Mouse (Mus musculus) right cerebral cortex, postnatal 14 days (tissue): ENCODE data around the gene Jph4.

Source experiments
- DNase-seq: peaks from one replicate; pipeline ENCODE4 v3.0.0; 2022

Gene Jph4

GRCm38 (mm10) chr14:55093927-55094326, 22.8 kb downstream of the Jph4 start:
- no peak for DNase-seq

DNA sequence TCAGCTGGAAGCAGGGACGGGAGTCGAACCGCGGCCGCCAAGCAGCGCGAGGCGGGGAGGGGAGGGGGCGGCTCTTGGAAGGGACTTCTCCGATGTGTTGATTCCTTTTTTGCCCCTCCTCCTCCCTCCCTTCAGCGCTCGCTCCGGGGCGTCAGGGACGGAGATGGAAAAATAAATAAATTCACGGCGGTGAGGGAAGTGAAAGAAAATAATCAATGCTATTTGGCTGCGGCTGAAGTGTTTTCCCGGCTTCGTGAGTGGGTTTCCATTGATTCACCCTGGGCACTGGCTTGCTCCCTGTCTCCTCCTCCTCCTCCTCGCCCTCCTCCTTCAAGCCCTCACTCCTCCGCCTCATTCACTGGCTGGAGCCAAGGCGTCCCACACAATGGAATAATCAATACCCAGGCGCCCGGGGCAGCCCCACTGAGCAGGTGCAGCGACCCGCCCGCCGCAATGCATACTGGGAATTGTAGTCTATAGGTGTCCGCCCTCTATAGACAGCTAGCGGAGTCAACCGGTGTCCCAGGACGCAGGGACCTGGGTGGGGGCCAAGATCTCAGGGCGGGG, 24.6 kb downstream of the Jph4 start, which contains the start of gene Zfhx2:
Gene Zfhx2 (minus strand): TSS at position 314 of the 567 bp plus-strand sequence.
- peak; percentile 93 for DNase-seq

DNA sequence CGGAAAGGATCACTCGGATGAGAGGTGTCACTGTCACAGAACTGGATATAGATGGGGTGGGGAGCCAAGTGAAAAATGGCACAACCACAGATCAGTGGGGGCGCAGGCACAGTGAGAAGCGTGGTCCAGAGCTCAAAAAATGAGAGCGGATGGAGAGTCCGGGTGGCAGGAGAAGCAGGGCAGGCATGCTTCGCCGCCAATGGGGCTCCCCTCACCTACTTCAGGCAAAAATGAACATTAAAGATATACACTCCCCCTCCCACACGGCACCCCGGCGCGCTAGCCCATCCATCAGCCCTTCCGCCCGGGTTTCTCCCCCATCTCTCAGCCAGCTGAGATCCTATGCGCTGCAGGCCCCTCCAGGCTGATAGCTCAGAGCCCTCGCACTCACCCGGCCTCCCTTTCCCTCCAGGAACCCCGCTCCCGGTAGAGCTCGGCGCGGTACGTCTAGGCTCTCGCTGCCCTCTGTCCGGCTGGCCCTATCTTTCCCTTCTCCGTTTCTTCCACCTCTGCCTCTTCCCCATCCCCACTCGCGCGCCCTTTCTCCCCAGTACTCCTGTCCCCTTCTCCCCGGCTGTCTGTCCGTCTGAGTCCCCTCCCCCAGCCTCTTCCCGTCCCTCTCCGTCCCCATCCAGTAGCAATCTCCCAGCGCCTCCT, 25.4 kb downstream of the Jph4 start:
- no peak for DNase-seq

- no peak for DNase-seq
These were observed 27.4 kb downstream of the Jph4 start for GRCm38 (mm10) chr14:55089199-55089947.

GRCm38 (mm10) chr14:55086009-55086514, 30.7 kb downstream of the Jph4 start:
- DNase-seq, result no peak

DNA sequence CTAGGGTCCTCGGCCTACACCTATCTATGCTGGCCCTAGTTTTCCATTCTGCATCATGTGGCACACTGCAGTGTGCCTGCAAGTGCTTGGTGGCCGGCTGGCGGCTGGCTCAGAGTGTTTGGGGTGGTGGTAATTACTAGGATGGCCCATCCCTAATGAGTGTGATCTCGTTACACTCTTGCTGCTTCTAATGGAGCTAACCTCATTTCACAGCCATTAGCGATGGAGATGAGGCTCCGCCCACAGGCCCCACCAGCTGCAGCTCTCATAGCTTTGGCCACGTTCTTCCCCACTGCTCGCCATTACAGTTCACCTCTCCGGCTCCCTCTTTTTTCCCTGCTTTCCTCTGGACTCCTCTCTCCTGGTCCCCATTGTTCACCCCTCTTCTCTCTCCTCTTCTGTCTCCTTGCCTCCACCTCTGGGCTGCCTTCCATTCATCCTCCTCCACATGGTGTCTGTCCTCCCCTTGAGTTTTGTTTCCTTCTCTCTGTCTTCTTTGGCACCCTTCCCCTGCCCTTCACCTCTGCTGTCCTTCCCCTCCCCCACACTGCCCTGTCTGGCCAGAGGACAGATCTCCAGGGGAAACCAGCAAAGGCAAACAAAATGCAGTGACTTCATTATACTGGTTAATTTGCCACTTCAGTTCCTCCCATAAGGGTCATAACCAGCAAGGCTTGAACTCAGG, 31.3 kb downstream of the Jph4 start:
- peak; percentile 19 for DNase-seq

DNA sequence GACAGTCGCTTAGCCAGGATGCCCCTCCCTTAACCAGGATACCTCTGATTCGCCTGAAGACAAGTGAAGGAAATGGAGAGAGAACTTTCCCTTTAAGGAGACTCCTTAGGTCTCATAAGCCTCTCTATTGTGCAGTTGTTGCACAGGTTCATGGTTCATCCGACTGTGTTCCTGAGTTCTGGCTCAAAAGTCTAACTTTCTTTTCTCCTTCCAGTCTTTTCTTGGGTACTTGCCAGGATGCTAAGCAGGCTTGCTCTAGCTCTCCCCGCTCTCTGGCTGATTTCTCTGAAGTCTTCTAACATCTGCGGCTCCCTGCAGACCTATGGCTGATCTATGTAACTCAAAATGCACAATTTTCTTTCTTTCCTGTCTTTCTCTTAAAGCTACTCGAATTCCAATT, 33.3 kb downstream of the Jph4 start:
- no peak for DNase-seq

- no peak for DNase-seq
These were observed 35.6 kb downstream of the Jph4 start for GRCm38 (mm10) chr14:55081105-55081504.

GRCm38 (mm10) chr14:55079214-55079970, 37.3 kb downstream of the Jph4 start:
- DNase-seq, result peak; percentile 80

GRCm38 (mm10) chr14:55078366-55078989, 38.3 kb downstream of the Jph4 start:
- DNase-seq, result no peak

GRCm38 (mm10) chr14:55077481-55078365, 39.0 kb downstream of the Jph4 start:
- no peak for DNase-seq

GRCm38 (mm10) chr14:55076956-55077355, 39.8 kb downstream of the Jph4 start:
- no peak for DNase-seq

- DNase-seq, result peak; percentile 77
These were observed 40.5 kb downstream of the Jph4 start for GRCm38 (mm10) chr14:55076224-55076623.

- DNase-seq, result no peak
These were observed 42.3 kb downstream of the Jph4 start for GRCm38 (mm10) chr14:55074416-55074815.

DNA sequence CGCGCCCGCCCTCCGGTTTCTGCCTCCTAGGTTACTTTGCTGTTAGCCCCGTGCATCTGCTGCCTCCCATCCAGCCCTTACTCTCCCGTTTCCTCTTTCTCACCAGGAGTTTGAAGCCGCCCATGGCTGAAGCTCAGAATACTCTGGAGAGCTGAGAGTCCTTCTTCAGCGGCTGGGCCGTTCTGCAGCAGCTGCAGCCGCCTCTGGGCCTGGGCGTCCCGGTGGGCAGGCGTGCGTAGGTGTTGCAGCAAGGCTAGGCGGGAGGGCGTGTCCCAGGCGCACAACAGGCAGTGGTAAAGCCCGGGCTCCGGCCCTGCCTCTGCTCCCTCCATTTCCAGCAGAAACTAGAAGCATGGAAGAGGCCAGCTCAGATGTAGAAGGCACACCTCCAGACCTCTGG, 45.0 kb downstream of the Jph4 start:
- no peak for DNase-seq

GRCm38 (mm10) chr14:55066042-55066441, 50.7 kb downstream of the Jph4 start:
- no peak for DNase-seq

GRCm38 (mm10) chr14:55065391-55065790, 51.3 kb downstream of the Jph4 start:
- no peak for DNase-seq

- no peak for DNase-seq
These were observed 52.0 kb downstream of the Jph4 start for GRCm38 (mm10) chr14:55064481-55065370.

- DNase-seq, result no peak
These were observed 53.0 kb downstream of the Jph4 start for GRCm38 (mm10) chr14:55063581-55064381.
